Comparison of ENCODE assay signal across 10 mouse cellular contexts in genomic region chr19:46619001-46619400, GRCm38 (mm10). TPM values are rescaled to one million over a fixed set of nuclear protein-coding genes. Genes with fewer than 3 reads are reported as not detected.
DNase-seq lines count a peak whose midpoint lies in the region; ATAC-seq lines count a peak whose summit lies in the region.
"Had no signal": no experiment of that assay in that cellular context is flagged by ENCODE, and none has a peak within 500 bp of the region (broad histone marks: within the 10 kb centered on the region; RNA-seq: fewer than 3 reads in every experiment).

No protein-coding gene starts in this region.

- no peaks in the 10 kb centered on the region for H3K9me3 ChIP-seq in heart, embryonic 12.5 days (replicated peaks)

- peak overlapping the region; percentile 38; the same call in 1 of the 2 replicates for H3K9ac ChIP-seq in heart, embryonic 12.5 days

- DNase-seq in adrenal gland, adult (ENCODE audit: inconsistent age in 2 of 2, low spot score in 1 of 2) = peak; percentile 52 to 76
- no peak for DNase-seq in adrenal gland, adult 18-20 months (ENCODE audit: low spot score in 2 of 2)
- peak; percentile 55 for DNase-seq in kidney, postnatal 10 days
- no peak for DNase-seq in kidney, adult 9 months
- peak; percentile 34 for DNase-seq in R1 (ENCODE audit: low read depth, low spot score)
- no peak for DNase-seq in left cerebral cortex, adult 9 months (ENCODE audit: low spot score in 2 of 2)
- DNase-seq in urinary bladder, postnatal 10 days (ENCODE audit: low spot score) = no peak

- 21% methylated on average over 19 of the region's 19 CpGs for WGBS in heart, embryonic 12.5 days

- H3K36me3 ChIP-seq in heart, embryonic 12.5 days = peaks cover 8% of the 10 kb centered on the region; the same call in 1 of the 2 replicates

- peak overlapping the region; percentile 63 for H3K27ac ChIP-seq in heart, embryonic 12.5 days (ENCODE audit: poor library complexity, severe bottlenecking)

- no peak overlapping the region for H3K4me3 ChIP-seq in heart, embryonic 12.5 days

- H3K4me2 ChIP-seq in heart, embryonic 12.5 days = peak overlapping the region; percentile 39

- peaks cover 96% of the 10 kb centered on the region for H3K4me1 ChIP-seq in heart, embryonic 12.5 days (replicated peaks)

- ATAC-seq in heart, embryonic 12.5 days (ENCODE audit: insufficient number of reproducible peaks, low FRiP score) = peak; percentile 23; the same call in 1 of the 2 replicates

- no peaks in the 10 kb centered on the region for H3K27me3 ChIP-seq in heart, embryonic 12.5 days (replicated peaks)

RNA-seq across cellular contexts. Expression of gene Wbp1l, which starts 20.1 kb away (rescaled TPM):
- total RNA-seq in adrenal gland, adult 18-20 months (2021) = 100 to 1,000 TPM in 1 of 2 experiments, 10 to 100 TPM in 1; 86.9 to 179 TPM
- 53.4 and 55.6 TPM in 2 replicates for polyA plus RNA-seq in heart, embryonic 12.5 days (2016; fragmentation: Nextera tagmentation; extraction: Ambion mirVana)

RNA-seq across cellular contexts. Expression of gene Sfxn2, which starts 45.8 kb away (rescaled TPM):
- total RNA-seq in adrenal gland, adult 18-20 months (2021) = 1 to 10 TPM; 8.1 to 8.3 TPM
- 8.1 and 8.9 TPM in 2 replicates for polyA plus RNA-seq in heart, embryonic 12.5 days (2016; fragmentation: Nextera tagmentation; extraction: Ambion mirVana)

RNA-seq across cellular contexts. Expression of gene Arl3, which starts 46.0 kb away (rescaled TPM):
- total RNA-seq in adrenal gland, adult 18-20 months (2021) = 10 to 100 TPM; 56.9 to 64.9 TPM
- polyA plus RNA-seq in heart, embryonic 12.5 days (2016; fragmentation: Nextera tagmentation; extraction: Ambion mirVana) = 88.2 and 94.4 TPM in 2 replicates

RNA-seq across cellular contexts. Expression of gene Cyp17a1, which starts 54.0 kb away (rescaled TPM):
- 1 to 10 TPM; 2.1 to 4.8 TPM for total RNA-seq in adrenal gland, adult 18-20 months (2021)
- 0.86 and 1.3 TPM in 2 replicates for polyA plus RNA-seq in heart, embryonic 12.5 days (2016; fragmentation: Nextera tagmentation; extraction: Ambion mirVana)
- total RNA-seq: left cerebral cortex, postnatal 25 days had no signal
- polyA plus RNA-seq: urinary bladder, adult 2 months had no signal

Comparison
In these comparisons a context has a peak if more than half of its experiments do, and no peak if none do; other contexts are left out.
1. DNase-seq: peak in adrenal gland, adult (2 of 2), kidney, postnatal 10 days (single experiment) and R1 (single experiment); none in adrenal gland, adult 18-20 months (0 of 2), kidney, adult 9 months (single experiment), left cerebral cortex, adult 9 months (0 of 2) and urinary bladder, postnatal 10 days (single experiment).